Mouse (Mus musculus) urinary bladder, adult 18-20 months (tissue): ENCODE data around the gene Gm49450.
"Not testable (repeated sequence)": the region's sequence is repeated elsewhere in the genome, so short reads cannot be mapped to it uniquely, and the experiment has no call there.

Experiments
- DNase-seq, 2 experiments: peaks; one replicate each; pipeline ENCODE4 v3.0.0; 2022; ENCODE audit warnings: low spot score in 2 of 2, mixed read lengths in 2 of 2

Gm49450 gene

DNA sequence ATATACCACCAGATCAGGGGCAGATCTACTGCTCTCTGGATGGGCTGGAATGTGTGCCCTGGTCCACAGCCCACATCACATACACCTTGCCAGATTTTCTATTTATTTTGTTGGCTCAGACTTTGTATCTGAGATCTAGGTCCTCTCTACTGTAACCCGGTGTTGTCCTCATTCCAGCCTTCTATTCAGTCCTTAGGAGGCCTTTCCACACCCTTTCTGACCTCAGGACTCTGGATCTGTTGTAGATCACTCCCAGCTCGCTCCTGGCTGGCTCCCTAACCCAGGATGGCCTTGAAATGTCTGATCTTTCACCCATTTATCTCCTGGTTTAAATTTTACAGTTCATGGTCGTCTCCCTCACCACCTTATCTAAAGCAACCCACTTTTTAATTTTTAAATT is 28.7 kb downstream of the Gm49450 start:
- DNase-seq = no peak

DNA sequence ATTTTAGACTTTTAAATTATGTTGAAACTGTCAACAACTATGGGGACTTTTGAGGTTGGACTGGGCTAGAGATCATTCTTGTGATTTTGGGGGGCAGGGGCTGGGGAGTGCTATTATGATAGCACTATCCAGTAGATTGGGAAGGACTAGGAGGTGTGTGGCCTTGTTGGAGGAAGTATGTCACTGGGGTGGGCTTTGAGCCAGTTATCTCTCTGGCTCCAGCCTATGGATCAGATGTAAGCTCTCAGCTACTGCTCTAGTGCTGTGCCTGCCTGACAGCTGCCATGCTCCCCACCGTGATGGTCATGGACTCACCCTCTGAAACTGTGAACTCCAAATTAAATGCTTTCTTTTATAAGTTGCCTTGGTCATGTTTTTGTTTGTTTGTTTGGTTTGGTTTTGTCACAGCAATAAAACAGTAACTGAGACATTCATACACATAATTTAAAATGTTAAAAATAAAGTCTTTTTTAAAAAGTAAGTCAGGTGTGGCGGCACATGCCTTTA is 30.3 kb downstream of the Gm49450 start:
- no peak for DNase-seq

DNA sequence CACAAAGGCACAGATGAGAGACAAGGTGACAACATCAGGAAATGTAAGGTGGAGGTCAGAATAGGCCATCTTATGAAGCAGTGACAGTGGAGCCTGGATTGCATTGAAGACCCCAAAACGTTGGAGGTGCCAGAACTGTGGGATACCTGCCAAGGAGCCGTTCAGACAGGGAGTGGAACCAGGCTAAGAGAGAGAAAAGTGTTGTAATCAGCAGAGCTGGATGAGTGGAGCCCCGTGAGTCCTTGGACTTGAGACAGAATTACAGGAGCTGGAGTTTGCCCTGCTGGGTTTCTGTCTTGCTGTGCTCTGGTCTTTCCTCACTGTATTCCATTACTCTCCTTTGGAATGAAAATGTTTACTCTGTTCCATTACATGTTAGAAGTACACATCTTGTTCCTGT is 30.8 kb downstream of the Gm49450 start:
- DNase-seq = no peak

DNA sequence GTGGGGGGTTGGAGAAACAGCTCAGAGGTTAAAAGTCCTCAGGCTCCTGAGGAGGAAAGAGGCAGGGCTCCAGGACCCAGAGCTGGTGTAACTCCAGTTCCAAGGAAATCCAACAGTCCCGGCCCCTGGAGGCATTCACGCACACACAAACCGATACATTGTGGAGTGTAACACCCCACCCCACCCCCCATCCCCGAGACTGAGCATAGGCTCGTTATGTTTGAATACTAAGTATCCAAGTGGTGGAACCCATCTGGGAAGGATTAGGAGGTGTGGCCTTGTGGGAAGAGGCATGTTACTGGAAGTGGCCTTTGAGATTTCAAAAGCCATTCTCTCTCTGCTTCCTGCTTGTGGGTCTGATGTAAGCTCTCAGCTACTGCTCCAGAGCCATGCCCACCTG is 31.8 kb downstream of the Gm49450 start:
- no peak for DNase-seq

DNA sequence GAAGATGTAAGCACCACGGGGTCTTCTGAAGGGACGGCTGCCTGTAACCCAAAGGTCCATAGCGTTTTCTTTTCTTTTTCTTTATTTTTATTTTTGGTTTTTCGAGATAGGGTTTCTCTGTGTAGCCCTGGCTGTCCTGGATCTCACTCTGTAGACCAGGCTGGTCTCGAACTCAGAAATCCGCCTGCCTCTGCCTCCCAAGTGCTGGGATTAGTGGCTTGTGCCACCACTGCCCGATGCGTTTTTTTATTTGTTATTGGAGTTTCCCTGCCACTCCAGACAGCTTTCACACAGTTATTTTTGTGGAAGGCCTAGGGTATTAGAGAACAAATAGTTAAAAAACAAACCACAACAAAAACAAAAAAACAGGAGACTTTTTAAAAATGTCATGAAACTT is 34.9 kb downstream of the Gm49450 start:
- DNase-seq = not testable (repeated sequence)

DNA sequence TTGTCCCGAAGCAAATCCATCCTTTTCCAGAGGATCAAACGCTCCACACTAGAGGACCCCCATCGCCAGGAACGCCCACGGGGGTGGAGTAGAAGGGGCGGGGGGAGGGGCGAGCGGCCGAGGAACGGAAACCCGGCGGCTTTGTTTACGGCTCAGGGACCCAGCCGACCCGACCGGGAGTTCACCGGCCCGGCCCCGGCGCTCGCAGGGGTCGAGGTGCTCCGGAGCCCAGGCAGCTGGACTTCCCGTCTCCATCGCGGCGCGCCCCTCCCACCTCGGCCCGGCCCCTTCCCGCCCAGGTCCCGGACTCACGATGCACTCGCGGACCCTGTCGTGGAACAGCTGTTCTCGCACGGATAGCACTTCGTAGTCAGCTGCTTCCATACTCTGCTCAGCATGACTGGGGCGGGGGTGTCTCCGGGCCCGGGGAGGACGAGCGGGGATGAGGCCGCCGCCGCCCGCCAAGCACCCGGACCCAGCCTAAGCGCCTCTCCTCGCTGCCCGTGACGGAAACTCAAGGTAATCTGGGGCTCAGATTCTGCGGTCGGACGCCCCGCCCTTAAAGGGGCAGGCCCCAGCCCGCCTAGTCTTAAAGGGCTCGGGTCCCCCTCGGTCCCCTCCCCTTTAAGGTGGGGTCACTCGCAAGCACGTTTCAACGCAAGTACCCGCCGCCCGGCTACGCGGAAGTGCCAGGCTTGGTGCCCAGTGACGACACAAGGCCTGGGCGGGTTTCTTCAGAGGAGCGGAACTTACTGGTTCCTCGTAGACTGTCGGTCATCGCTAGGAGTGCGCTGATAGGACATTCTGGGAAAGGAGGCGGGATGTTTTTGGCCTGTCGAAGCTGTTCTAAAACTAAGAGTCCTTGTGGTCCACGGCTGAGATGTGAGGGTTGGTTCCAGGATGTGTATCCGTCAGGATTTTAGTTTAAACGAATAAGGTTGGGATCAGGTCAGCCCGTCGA is 35.5 kb downstream of the Gm49450 start, which contains the start of gene Lmbr1l:
Gene Lmbr1l, minus strand, starts transcription at position 694 of the 961 bp plus-strand sequence.
- peak; percentile 95 to 100 for DNase-seq

DNA sequence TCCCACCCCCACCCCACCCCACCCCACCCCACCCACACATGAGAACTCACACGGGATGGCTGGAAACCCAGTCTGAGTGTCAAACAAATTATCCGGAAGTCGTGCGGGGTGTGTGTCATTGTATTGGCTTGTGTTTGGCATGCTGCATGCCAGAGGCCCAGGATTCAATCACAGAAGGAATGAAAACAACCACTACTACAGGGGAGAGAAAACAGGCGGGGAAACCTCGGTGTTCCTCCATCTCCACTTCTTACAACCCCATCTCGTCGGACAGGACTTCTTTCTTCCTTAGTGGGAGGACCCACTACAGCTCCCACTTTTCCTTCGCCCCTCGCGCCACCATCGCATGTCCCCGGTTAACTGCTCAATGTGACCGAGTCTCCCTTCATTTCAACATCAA is 36.3 kb downstream of the Gm49450 start:
- no peak for DNase-seq

DNA sequence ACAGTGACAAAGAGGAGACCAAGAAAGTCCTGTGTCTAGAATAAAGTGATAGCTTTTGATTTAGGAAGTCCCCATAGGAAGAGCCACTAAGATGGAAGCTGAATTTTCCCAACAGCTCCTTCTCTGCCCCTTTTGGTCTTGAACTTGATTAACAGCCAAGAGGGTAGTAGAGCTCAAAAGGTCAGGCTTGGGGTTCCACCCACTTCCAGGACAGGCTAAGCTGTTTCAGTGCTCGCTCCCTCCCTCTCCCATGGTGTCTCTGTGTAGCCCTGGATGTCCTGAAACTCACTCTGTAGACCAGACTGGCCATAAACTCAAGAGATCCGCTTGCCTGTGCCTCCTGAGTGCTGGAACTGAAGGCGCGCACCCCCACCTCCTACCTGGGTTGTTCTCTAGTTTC is 37.3 kb downstream of the Gm49450 start:
- DNase-seq = no peak

DNA sequence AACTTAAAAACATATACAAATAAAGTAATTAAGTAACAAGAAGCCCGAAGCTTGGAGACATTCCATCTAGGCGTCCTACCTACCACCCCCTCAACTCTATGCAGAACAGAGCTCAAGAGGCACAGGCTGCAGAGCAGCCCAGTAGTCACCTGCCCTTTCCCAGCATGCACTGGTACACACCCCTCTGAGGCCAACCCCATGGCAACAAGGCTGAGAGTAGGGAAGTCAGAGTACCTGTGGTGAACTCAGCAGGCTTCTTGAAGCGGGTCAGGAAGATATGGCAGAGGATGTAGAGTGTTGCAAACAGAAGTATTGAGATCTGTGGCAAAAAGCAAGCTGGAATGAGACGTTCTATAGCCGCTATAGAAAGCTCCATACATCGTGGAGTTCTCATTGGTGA is 38.4 kb downstream of the Gm49450 start:
- DNase-seq = no peak

DNA sequence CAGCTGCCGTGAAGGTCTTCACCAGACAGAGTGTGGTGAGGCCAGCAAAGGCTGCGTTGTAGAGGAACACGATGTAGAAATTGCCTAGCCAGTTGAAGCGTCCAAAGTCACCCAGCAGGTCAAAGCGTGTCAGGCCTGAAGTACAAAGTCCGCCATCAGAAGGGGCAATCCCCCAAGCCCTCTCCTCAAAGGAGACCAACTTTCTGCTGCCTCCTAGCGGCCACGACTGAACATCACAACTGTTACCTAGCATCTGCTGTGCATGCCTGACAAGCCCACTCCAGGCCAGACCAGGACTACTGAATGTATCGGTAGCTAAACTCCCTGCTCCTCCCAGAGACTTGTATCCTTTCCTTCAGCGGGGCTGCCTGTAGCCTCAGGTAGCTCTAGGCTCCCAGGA is 48.7 kb downstream of the Gm49450 start:
- no peak for DNase-seq

DNA sequence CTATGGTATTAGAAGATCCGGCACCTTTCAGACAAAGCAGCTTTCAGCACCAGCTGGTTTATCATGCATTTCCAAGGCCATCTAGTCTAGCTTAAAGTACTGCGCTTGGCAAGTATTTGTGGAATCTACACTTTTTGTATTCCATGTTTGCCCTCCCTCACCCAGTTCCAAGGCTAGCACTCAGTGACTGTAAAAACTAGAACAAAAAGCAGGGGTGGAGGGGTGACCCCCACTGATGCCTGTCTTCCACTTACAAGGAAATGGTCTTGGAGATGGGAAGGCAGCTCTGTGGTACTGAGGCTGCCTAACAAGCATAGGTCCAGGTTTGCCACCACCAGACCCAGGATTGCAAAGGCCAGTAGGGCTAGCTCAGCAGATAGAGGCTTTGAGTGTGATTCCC is 50.8 kb downstream of the Gm49450 start:
- DNase-seq = no peak

DNA sequence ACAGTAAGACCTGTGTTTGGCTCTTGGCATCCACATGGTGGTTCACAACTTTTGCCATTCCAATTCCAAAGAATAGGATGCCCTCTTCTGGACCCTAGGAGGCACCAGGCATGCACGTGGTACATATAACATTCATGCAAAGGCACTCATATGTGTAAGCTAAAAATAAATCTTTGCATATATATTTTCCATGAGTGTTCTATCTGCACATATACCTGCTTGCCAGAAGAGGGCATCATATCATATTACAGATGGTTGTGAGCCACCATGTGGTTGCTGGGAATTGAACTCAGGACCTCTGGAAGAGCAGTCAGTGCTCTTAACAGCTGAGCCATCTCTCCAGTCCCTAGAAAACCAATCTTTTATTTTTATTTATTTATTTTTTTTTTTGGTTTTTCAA is 51.8 kb downstream of the Gm49450 start:
- DNase-seq = no peak

DNA sequence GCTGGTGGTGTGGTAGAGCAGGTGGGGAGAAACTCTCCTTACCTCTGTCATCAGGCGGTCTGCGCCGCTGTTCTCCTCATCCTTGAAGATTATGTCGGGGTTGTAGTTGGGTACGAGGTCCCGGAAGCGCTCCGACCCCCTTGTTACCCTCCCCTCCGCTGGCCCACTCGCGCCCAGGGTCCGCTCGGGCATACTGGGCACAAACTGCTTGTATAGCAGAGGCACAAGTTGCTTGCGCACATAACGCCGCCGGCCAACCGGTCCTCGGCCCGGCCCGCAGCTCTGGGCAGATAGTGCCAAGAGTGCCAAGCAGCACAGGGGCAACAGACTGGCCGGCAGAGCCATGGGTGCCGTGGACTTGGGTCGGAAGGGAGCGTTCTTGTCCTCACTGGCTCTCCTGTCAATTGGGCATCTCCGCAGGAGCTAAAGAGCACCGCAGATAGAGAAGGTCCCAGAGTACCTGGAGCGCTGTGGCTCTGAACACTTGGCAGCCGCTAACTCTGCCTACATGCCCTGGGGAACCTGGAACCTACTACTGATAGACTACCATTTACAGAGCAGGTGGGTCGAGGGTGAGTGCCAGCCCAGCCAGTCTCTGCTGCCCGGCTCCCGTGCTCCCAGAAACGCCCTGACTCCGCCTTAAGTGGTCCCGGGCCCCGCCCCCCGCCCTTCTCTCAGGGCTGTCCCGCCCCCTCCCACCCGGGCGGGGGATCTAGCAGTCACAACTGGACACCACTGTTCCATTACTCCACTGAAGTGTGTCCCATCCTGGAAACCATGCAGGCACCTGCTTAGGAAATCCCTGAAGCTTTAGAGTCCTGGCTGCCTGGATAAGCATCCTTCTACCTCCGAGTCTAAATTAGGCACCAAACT is 55.2 kb downstream of the Gm49450 start, which contains the start of gene Dhh:
Gene Dhh, minus strand, starts transcription at position 613 of the 873 bp plus-strand sequence.
- DNase-seq = no peak

DNA sequence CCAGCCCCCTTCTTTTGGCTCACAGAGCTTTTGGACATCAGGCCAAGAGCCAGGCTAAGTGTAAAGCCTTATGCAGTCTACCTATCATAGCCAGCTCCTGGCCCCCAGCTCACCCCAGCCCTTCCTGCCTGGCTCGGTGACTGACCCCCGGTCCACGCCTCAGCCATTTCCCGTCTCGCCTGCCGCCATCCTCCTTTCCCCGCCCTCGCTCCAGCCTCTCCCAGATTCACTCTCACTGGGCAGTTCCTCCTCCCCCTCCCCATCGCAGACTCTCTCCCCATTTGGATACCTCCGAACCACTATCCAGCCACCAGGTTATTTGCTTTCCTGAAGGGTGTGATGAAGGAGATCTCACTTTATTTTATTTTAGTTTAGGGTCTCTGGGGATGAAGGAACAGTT is 55.9 kb downstream of the Gm49450 start:
- no peak for DNase-seq

DNA sequence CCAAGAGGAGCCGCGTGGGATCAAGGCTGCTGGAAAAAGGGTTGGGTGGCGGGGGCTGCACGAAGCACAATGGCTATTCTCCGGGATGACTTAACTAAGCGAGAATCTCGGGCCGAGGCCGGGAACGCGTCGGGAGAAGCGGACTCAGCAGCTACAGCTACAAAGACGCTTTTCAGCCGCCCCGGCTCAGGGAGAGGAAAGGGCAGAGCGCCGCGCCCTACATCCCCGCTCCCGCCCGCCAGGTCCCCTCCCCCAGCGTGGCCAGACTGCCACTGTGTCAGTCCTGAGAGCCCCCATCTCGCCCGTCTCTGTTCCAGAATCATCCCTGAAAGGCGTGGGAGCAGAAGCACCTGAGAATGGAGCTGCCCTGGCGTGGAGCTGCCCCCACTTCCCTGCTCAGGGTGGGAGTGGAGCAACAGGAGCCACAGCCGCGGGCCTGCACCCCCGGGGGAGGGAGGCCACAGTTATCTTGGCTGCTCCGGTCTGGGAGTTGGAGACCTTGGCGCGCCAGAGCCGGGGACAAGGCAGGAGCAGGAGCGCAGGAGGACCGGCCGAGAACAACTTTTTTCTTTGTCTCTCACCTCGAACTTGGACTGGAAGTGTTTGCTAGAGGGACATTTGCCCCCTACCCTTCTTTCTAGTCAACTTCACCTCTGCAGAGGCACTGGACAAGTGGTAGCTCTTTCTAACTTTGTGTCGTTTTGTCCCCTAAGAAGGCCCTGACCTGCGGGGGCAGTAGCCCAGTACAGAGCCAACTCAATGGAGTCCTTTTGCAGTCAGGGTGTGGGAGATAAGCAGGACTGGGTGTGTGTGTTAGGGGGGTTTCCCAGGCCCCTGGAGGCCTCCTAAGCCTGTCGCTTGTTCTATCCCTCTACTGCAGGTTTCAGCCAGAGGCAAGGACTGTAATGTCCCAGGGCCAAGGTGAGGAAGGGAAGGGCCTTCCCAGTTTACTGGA is 57.4 kb downstream of the Gm49450 start:
- no peak for DNase-seq

DNA sequence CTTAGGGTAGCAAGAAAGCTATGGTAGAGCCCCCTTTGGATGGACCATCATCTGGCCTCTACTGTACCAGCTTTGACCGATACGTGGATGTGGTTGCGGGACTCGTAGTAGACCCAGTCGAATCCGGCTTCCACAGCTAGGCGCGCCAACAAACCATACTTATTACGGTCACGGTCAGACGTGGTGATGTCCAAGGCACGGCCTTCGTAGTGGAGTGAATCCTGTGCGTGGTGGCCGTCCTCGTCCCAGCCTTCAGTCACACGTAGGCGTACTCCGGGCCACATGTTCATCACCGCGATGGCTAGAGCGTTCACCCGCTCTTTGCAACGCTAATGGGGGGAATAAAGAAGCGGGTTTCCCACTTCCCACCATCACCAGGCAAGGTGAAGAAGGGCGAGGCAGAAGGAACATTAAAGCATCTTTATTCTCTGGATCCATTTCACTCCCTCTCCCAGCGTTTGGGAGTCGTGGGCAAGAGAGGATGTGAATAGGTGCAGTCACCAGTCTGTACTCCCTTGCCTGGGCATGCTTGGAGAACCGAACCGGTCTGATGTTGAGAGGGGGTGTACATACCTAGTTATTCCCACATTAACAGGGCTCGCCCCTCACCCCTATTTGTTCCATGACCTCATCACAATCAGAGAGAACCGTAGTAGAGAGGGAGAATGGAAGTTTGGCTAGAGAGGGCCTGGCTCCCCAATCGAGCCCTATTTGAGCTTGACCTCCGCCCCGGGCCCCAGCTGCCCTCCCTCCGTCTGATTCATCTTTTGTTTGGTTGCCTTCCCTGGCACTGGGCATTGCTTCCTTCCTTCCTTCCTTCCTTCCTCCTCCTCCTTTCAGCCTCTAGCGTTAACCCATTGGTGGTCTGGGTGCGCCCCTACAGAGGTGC is 58.4 kb downstream of the Gm49450 start:
- DNase-seq = no peak

DNA sequence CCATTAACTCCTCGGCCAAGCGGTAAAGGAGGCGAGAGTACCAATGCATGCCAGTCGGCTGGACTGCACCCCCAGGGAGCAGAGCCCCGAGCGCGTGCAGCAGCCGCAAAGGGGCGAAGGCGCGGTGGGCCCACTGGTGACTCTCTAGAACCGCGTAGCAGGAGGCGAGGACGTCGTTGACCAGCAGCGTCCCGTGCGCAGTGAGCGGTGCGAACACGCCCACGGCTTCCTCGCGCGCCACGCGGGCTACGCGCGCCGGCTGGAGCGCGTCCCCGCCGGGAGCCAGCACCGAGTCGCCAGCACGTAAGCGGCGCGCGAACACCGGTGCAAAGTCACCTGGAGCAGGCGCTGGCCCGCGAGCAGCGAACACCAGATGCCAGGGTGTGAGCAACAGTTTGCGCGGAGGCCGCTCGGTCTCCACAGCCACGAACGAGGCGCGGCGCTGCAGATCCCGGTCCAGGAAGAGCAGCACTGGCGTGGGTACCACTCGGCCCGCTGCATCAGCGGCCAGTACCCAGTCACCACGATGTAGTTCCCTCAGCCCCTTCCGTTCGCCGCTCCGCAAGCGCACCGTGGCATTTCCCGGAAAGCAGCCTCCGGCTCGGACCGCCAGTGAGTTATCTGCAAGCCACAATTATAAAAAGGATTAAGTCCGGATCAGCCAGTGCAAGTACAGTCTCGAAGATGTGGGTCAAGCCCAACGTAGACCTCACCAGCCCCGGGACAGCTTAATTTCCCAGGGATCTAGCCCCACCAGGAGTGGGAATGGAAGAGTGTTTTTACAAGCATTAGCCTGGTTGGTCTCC is 59.2 kb downstream of the Gm49450 start, which contains the start of gene Rhebl1:
Gene Rhebl1, minus strand, starts transcription at position 601 of the 806 bp plus-strand sequence.
- DNase-seq = peak in 1 of 2 experiments; percentile 52

DNA sequence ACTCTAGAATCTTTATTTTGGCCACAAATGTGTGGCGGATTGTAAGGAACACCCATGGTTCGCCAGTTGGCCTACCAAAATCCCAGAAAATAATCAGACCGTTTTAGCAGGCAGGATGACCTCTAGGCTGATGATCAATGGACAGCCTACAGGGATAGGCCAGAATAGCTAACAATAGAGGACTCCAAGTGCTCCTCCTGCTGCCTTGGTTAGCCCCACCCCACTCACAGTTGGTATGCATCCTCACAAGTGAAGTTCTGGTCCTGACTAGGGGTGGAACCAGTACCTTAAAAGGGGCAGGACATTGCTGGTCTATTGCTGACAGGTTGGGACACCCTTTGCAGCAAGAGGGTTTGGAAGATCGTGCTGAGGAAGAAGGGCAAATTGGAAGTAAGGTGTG is 60.3 kb downstream of the Gm49450 start:
- no peak for DNase-seq
